ENCODE assay signal across 10 mouse cellular contexts in the genomic region with DNA sequence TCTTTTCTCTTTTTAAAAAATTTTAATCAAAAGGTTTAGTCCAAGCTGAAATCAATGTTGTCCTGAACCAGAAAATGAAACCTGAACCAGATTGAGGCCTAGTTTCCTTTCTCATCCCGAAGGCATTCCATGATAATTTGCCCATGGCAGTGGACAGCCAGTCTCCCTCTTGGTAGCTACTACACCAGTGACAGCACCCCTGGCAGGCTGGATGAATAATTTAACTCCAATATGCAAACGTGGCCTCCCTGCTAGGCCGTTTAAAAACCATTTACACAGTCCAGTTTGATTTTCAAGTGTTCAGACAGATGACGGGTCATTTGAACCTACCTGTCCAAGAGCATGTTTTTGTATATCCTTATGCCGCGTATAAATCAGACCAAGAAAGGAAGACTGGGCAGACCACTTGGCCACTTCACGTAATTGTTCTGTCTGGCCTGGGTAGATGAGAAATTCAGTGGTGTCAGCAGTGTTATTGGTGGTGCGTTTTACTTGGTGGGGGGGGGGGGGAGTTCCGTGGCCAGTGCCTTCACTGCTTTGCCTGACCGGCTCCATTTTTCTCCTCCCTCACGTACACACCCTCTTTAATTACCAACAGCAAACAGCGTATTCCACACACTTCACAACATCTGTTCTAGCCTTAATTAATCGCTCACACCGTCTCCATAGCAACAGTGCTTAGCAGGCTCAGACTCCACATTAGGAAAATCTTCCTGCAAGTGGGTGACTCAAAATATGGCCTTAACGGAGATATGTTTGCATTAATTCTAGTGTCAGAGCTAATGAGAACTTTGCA.
DNase-seq lines count a peak whose midpoint lies in the region; ATAC-seq lines count a peak whose summit lies in the region.
"Had no signal": no experiment of that assay in that cellular context is flagged by ENCODE, and none has a peak within 500 bp of the region (broad histone marks: within the 10 kb centered on the region; RNA-seq: fewer than 3 reads in every experiment).

No protein-coding gene starts in this region.

- peaks cover 17% of the 10 kb centered on the region for H3K4me1 ChIP-seq in lung, embryonic 16.5 days (replicated peaks; ENCODE audit: control insufficient read depth, insufficient read depth, low read length)
- H3K4me1 ChIP-seq in forebrain, embryonic 15.5 days: peaks cover 29% of the 10 kb centered on the region

- ATAC-seq in lung, embryonic 16.5 days (ENCODE audit: low read depth): no peak
- ATAC-seq in forebrain, embryonic 15.5 days (replicated peaks): peak; percentile 92
- ATAC-seq: intestine, embryonic 16.5 days had no signal

- peak overlapping the region; percentile 21 for H3K4me2 ChIP-seq in lung, embryonic 16.5 days (ENCODE audit: low read depth, low read length)
- H3K4me2 ChIP-seq in forebrain, embryonic 15.5 days (replicated peaks): peak overlapping the region; percentile 26

- intact Hi-C loops in left cerebral cortex, postnatal 25 days (cut with DNase I): no loop called here

- H3K36me3 ChIP-seq in lung, embryonic 16.5 days (ENCODE audit: control insufficient read depth, insufficient read depth, low read length): no peaks in the 10 kb centered on the region
- no peaks in the 10 kb centered on the region for H3K36me3 ChIP-seq in forebrain, embryonic 15.5 days

- H3K27me3 ChIP-seq in lung, embryonic 16.5 days (ENCODE audit: control insufficient read depth, insufficient read depth, low read depth, low read length): no peaks in the 10 kb centered on the region
- H3K27me3 ChIP-seq in forebrain, embryonic 15.5 days: no peaks in the 10 kb centered on the region

- no peak for DNase-seq in lung, adult 18-20 months
- DNase-seq in left cerebral cortex, postnatal 25 days (ENCODE audit: low spot score in 2 of 2): peak; percentile 56 to 66
- peak; percentile 88 for DNase-seq in retina, postnatal 1 day
- no peak for DNase-seq in cerebellum, postnatal 25 days
- no peak for DNase-seq in adrenal gland, postnatal 10 days
- DNase-seq: cerebellum, adult 18-20 months; gastrocnemius, postnatal 25 days had no signal

- H3K4me3 ChIP-seq in lung, embryonic 16.5 days (ENCODE audit: low read length): no peak overlapping the region
- H3K4me3 ChIP-seq in forebrain, embryonic 15.5 days: no peak overlapping the region

- peak overlapping the region; percentile 28; the same call in 1 of the 2 replicates for H3K27ac ChIP-seq in lung, embryonic 16.5 days (ENCODE audit: low read length)
- peak overlapping the region; percentile 91 for H3K27ac ChIP-seq in forebrain, embryonic 15.5 days (replicated peaks)

- H3K9ac ChIP-seq in lung, embryonic 16.5 days (ENCODE audit: low read length): no peak overlapping the region
- H3K9ac ChIP-seq in forebrain, embryonic 15.5 days (replicated peaks): peak overlapping the region; percentile 11; the same call in 1 of the 2 replicates

- no peaks in the 10 kb centered on the region for H3K9me3 ChIP-seq in lung, embryonic 16.5 days (ENCODE audit: control insufficient read depth, low read length)
- H3K9me3 ChIP-seq in forebrain, embryonic 15.5 days: no peaks in the 10 kb centered on the region

- 39% methylated on average over 15 of the region's 15 CpGs for WGBS in lung, embryonic 16.5 days
- WGBS in forebrain, embryonic 15.5 days: 9% methylated on average over 15 of the region's 15 CpGs

Comparison
In these comparisons a context has a peak if more than half of its experiments do, and no peak if none do; other contexts are left out.
1. DNase-seq: peak in left cerebral cortex, postnatal 25 days (2 of 2) and retina, postnatal 1 day (single experiment); none in lung, adult 18-20 months (0 of 2), cerebellum, postnatal 25 days (0 of 2) and adrenal gland, postnatal 10 days (single experiment).